In the genomic region with DNA sequence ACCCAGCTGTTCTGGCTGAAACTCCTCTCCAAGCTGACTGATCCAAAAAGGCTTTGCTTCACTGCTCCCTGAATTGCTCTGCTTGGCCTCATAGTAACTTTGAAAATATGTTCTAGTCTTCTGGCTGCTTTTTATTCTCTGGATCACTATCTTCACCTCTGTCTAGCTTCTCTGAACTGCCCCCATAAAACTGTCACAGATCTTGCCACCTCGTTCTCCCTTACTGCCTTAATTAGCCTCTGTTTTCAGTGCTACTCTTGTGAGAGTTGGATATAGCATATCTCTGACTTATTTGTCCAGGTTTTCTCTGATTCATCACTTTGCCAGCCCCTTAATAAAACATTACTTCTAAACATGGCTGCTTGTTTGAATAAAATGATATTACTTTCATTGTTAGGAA, we compare ENCODE assay signal across 34 mouse cellular contexts.
"Had no signal": no experiment of that assay in that cellular context is flagged by ENCODE, and none has a peak within 500 bp of the region (broad histone marks: within the 10 kb centered on the region; RNA-seq: fewer than 3 reads in every experiment).

No protein-coding gene starts in this region.

- ATAC-seq: hindbrain, embryonic 16.5 days; hindbrain, postnatal 0 days; inflammation-experienced regulatory T-cells, adult 6 months; intestine, embryonic 15.5 days; intestine, embryonic 16.5 days; intestine, postnatal 0 days had no signal

- H3K4me1 ChIP-seq: heart, embryonic 10.5 days; heart, embryonic 12.5 days; heart, embryonic 13.5 days; heart, embryonic 15.5 days; hindbrain, embryonic 10.5 days; hindbrain, embryonic 12.5 days; hindbrain, embryonic 13.5 days; hindbrain, embryonic 15.5 days; intestine, embryonic 15.5 days; kidney, embryonic 15.5 days had no signal

- H3K27me3 ChIP-seq: heart, embryonic 12.5 days; heart, embryonic 13.5 days; heart, embryonic 15.5 days; hindbrain, embryonic 12.5 days; hindbrain, embryonic 13.5 days; hindbrain, embryonic 15.5 days; intestine, embryonic 15.5 days; kidney, embryonic 15.5 days had no signal

- H3K9ac ChIP-seq: heart, embryonic 12.5 days; heart, embryonic 13.5 days; heart, embryonic 15.5 days; hindbrain, embryonic 12.5 days; hindbrain, embryonic 13.5 days; hindbrain, embryonic 14.5 days; hindbrain, embryonic 15.5 days; intestine, embryonic 15.5 days; kidney, embryonic 15.5 days had no signal

- DNase-seq: heart, postnatal 10 days; heart, postnatal 14 days; heart, postnatal 36 days; heart, postnatal 4 days; kidney, adult 11 months; kidney, adult 18-20 months; kidney, adult 2 months; kidney, adult 8-10 months; kidney, adult 9 months; kidney, postnatal 10 days; kidney, postnatal 14 days; kidney, postnatal 25 days; kidney, postnatal 36 days; layer of hippocampus, adult 9-11 months; layer of hippocampus, postnatal 36 days had no signal

- H3K9me3 ChIP-seq: heart, embryonic 10.5 days; heart, embryonic 12.5 days; heart, embryonic 13.5 days; heart, embryonic 15.5 days; hindbrain, embryonic 10.5 days; hindbrain, embryonic 12.5 days; hindbrain, embryonic 13.5 days; hindbrain, embryonic 15.5 days; intestine, embryonic 15.5 days; kidney, embryonic 15.5 days had no signal

- H3K36me3 ChIP-seq: heart, embryonic 10.5 days; heart, embryonic 12.5 days; heart, embryonic 13.5 days; heart, embryonic 15.5 days; hindbrain, embryonic 10.5 days; hindbrain, embryonic 12.5 days; hindbrain, embryonic 13.5 days; hindbrain, embryonic 15.5 days; intestine, embryonic 15.5 days; kidney, embryonic 15.5 days had no signal

- H3K4me3 ChIP-seq: heart, embryonic 10.5 days; heart, embryonic 12.5 days; heart, embryonic 13.5 days; heart, embryonic 15.5 days; hindbrain, embryonic 10.5 days; hindbrain, embryonic 12.5 days; hindbrain, embryonic 13.5 days; hindbrain, embryonic 15.5 days; intestine, embryonic 15.5 days; kidney, embryonic 15.5 days; layer of hippocampus, adult 2 months had no signal

- H3K27ac ChIP-seq: heart, embryonic 10.5 days; heart, embryonic 13.5 days; heart, embryonic 15.5 days; hindbrain, embryonic 10.5 days; hindbrain, embryonic 12.5 days; hindbrain, embryonic 13.5 days; hindbrain, embryonic 14.5 days; hindbrain, embryonic 15.5 days; hindbrain, postnatal 0 days; intestine, embryonic 15.5 days; kidney, embryonic 15.5 days; kidney, postnatal 0 days; layer of hippocampus, adult 2 months had no signal

- H3K4me2 ChIP-seq: heart, embryonic 11.5 days; heart, embryonic 12.5 days; heart, embryonic 13.5 days; heart, embryonic 15.5 days; hindbrain, embryonic 12.5 days; hindbrain, embryonic 13.5 days; hindbrain, embryonic 14.5 days; hindbrain, embryonic 15.5 days; intestine, embryonic 15.5 days; kidney, embryonic 15.5 days had no signal
